Mouse (Mus musculus) mesoderm, embryonic 11.5 days (tissue): Measurements from ENCODE around the gene Tmem39a.

Source experiments
- DNase-seq: peaks from one replicate; pipeline ENCODE4 v3.0.0-alpha.2; 2012; ENCODE audit warnings: low read depth, low spot score

Tmem39a gene

GRCm38 (mm10) chr16:38635833-38636390 is 77.4 kb downstream of the Tmem39a start:
- no peak for DNase-seq

DNA sequence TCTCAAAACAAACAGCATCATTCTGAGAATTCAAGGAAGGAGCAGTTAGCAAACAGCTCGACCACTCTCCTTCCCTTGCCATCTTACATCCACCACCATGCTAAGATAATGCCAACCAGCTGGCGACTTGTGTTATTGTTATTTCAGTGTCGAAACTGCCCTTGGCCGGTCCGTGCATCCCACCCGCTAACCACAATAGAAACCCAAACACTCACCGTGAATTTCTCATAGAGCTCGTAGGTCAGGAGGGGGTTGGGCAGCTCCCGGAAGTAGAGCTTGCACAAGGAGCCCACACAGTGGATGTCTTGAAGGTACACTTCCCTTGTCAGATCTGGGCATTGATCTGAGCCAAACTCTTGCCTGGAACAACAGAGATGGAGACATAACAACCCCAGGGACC is 78.2 kb downstream of the Tmem39a start:
- DNase-seq = no peak

- DNase-seq = no peak
These were observed 78.6 kb downstream of the Tmem39a start for GRCm38 (mm10) chr16:38637085-38637484.
